Mouse (Mus musculus) embryonic facial prominence, embryonic 15.5 days (tissue): ENCODE measurements around the gene AC124502.3. TPM values are rescaled to one million over a fixed set of nuclear protein-coding genes. Genes with fewer than 3 reads are reported as not detected.

Experiments
- ATAC-seq: fragments of 200-750 bp; cut with Nextera tagmentation; 2 replicates; pipeline ENCODE4 v1.8.0; 2017; ENCODE audit warnings: low read depth, moderate TSS enrichment; ENCODE audit not compliant: insufficient number of reproducible peaks, low FRiP score, low TSS enrichment
- H3K27ac ChIP-seq: fragments of 300-500 bp; sonication (generic); replicated peaks from 2 replicates; pipeline ENCODE4 v1.5.1; 2015; ENCODE audit warnings: mild to moderate bottlenecking, inconsistent platforms
- H3K27me3 ChIP-seq: fragments of 300-500 bp; sonication (generic); 2 replicates; pipeline ENCODE4 v1.6.1; 2015; ENCODE audit warnings: inconsistent platforms
- H3K36me3 ChIP-seq: fragments of 300-500 bp; sonication (generic); 2 replicates; pipeline ENCODE4 v1.6.1; 2015; ENCODE audit warnings: mild to moderate bottlenecking, inconsistent platforms
- H3K4me1 ChIP-seq: fragments of 300-500 bp; sonication (generic); 2 replicates; pipeline ENCODE4 v1.6.1; 2015; ENCODE audit warnings: inconsistent platforms
- H3K4me2 ChIP-seq: fragments of 300-500 bp; sonication (generic); replicated peaks from 2 replicates; pipeline ENCODE4 v1.6.1; 2015; ENCODE audit warnings: mild to moderate bottlenecking, inconsistent platforms
- H3K4me3 ChIP-seq: fragments of 300-500 bp; sonication (generic); replicated peaks from 2 replicates; pipeline ENCODE4 v1.5.1; 2015; ENCODE audit warnings: mild to moderate bottlenecking, inconsistent platforms
- H3K9ac ChIP-seq: fragments of 300-500 bp; sonication (generic); 2 replicates; pipeline ENCODE4 v1.6.1; 2015; ENCODE audit warnings: inconsistent platforms
- H3K9me3 ChIP-seq: fragments of 300-500 bp; sonication (generic); replicated peaks from 2 replicates; pipeline ENCODE4 v1.6.1; 2016; ENCODE audit warnings: inconsistent platforms
- WGBS: fragments of 180-500 bp; shearing (Covaris S2); methylation state at CpG from one replicate; pipeline ENCODE4 v1.1.7; 2015; 5-methylcytosine and 5-hydroxymethylcytosine counted together
- polyA plus RNA-seq: library from polyadenylated mRNA; unstranded; fragments of >200 nt; fragmentation: Nextera tagmentation; extraction: Ambion mirVana; gene quantifications from 2 replicates; pipeline ENCODE4 v1.2.1, GENCODE M21; 2015

AC124502.3 gene
- polyA plus RNA-seq, 1 experiment from 2014 or later: 1.9 TPM

DNA sequence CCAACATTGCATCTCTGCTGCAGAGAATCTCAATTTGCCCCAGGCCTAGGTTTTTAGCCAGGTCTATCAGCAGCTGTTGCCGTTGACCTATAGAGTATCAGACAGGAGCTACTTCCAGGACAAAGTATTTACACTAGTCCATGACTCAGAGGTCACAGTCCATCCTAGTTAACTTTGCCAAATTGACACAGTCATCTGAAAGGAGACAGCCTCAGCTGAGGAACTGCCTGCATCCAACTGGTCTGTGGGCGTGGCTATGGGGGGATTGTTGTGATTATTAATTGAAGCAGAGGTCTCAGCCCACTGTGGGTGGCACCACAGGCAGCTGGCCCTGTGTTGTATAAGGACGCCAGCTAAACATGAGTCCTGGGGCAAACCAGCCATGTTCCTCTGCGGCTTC is 33.8 kb upstream of the AC124502.3 start:
- Histone ChIP-seq H3K36me3 (no peaks in the 10 kb centered on the region), H3K9ac (no peak overlapping the region), H3K27ac (no peak overlapping the region), H3K4me2 (no peak overlapping the region), H3K27me3 (peaks cover 7% of the 10 kb centered on the region; the same call in 1 of the 2 replicates), H3K9me3 (no peaks in the 10 kb centered on the region), H3K4me3 (no peak overlapping the region), H3K4me1 (peaks cover 10% of the 10 kb centered on the region)
- WGBS: 60% methylated on average over 4 of the region's 4 CpGs
- ATAC-seq: no peak

DNA sequence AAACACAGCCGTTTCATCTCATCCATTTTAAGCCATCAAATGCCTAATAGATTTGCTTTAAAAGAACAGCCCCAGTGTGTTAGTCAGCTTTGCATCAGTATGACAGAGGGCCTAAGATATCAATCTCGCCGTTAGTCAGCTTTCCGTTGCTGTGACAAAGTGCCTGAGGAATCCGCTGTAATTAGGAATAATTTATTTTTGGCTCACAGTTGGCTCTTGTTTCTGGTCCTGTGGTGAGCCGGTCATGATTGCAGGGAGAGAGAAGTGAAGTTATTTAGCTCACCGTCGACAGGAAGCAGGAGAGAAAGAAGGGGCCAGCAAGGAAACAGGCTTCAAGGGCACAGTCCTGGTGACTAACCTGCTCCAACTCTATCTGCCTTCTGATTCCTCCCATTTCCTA is 25.6 kb upstream of the AC124502.3 start:
- no peak overlapping the region for H3K4me3 ChIP-seq
- no peak overlapping the region for H3K9ac ChIP-seq
- H3K4me2 ChIP-seq: no peak overlapping the region
- no peaks in the 10 kb centered on the region for H3K9me3 ChIP-seq
- peaks cover 11% of the 10 kb centered on the region for H3K4me1 ChIP-seq
- ATAC-seq: no peak
- H3K27me3 ChIP-seq: 0 out of 2 replicates have a peak, but pooled peaks cover 3% of the 10 kb centered on the region
- H3K27ac ChIP-seq: no peak overlapping the region
- WGBS: 54% methylated on average over 8 of the region's 8 CpGs
- no peaks in the 10 kb centered on the region for H3K36me3 ChIP-seq

DNA sequence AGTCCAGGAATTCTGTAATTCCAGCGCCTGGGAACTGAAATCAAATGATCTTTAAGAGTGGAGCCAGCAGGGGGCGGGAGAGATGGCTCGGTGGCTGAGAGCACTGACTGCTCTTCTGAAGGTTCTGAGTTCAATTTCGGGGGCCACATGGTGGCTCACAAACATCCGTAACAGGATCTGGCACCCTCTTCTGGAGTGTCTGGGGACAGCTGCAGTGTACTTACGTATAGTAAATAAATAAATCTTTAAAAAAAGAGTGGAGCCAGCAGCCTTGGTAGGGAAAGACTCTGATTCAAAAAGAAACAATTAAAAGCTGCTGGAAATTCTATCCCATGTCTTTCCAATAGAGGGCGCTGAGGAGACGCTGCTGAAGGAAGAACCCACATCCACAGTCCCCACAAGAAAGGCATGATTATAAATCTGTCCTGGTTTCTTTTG is 23.7 kb upstream of the AC124502.3 start:
- no peak for ATAC-seq
- Histone ChIP-seq H3K27ac (no peak overlapping the region), H3K4me3 (no peak overlapping the region), H3K36me3 (no peaks in the 10 kb centered on the region), H3K9me3 (no peaks in the 10 kb centered on the region), H3K4me2 (no peak overlapping the region), H3K4me1 (peaks cover 11% of the 10 kb centered on the region), H3K27me3 (0 out of 2 replicates have a peak, but pooled peaks cover 3% of the 10 kb centered on the region), H3K9ac (no peak overlapping the region)
- WGBS: 10% methylated on average over 8 of the region's 8 CpGs

DNA sequence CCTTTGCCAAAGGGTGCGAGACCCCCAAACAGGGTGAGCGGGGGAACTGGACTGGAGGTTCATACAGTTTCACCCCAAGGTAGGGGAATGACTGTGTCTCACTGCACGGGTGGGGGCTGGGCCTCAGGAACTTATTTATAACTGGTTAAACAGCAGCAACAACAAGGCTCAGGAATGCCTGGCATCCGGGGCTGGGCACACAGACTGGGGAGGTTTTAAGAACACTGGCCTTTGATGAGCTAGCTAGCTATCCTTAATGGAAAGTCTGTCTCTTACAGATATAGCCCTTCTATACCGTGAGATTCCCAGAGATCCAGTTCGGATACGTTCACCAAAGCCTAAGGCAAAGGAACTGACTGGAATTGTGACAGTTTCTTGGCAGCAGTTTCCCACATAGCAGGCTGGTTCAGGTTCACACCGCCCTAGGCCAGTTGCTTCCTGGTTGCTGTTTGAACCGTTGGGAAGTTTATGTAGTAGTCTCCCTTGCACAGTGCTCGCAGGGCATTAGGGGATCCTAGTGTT is 22.4 kb upstream of the AC124502.3 start:
- peak overlapping the region; percentile 25 for H3K4me2 ChIP-seq

DNA sequence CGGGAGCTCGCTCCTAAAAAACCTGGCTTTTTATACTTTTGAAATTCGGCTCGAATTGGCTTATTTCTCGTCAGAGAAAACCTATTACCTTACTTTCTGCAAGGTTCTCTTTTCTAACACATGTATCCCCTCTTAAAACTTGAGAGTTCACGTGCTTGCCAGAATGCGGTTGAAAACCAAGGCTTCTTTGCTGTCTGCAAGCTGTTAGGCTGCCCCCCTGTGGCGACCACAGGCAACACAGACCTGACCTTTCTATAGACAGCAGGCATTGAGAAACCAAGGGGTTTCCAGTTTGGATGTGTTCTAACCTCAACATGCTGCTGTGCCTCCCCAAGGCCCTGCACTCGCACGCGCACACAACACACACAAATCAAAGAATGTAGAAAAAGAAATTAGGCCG is 21.9 kb upstream of the AC124502.3 start:
- peak overlapping the region; percentile 25 for H3K4me2 ChIP-seq
- H3K27me3 ChIP-seq: 0 out of 2 replicates have a peak, but pooled peaks cover 3% of the 10 kb centered on the region
- no peaks in the 10 kb centered on the region for H3K36me3 ChIP-seq
- H3K4me1 ChIP-seq: peaks cover 11% of the 10 kb centered on the region
- ATAC-seq: no peak
- H3K9ac ChIP-seq: 0 out of 2 replicates have a peak overlapping the region, but pooled peaks have one; percentile 4
- no peak overlapping the region for H3K4me3 ChIP-seq
- H3K27ac ChIP-seq: peak overlapping the region; percentile 75
- 21% methylated on average over 12 of the region's 12 CpGs for WGBS
- no peaks in the 10 kb centered on the region for H3K9me3 ChIP-seq

More for the DNA sequence above, 22.4 kb upstream of the AC124502.3 start:
- Histone ChIP-seq H3K27ac (peak overlapping the region; percentile 75), H3K36me3 (no peaks in the 10 kb centered on the region), H3K9me3 (no peaks in the 10 kb centered on the region), H3K27me3 (0 out of 2 replicates have a peak, but pooled peaks cover 3% of the 10 kb centered on the region), H3K9ac (0 out of 2 replicates have a peak overlapping the region, but pooled peaks have one; percentile 4), H3K4me3 (no peak overlapping the region), H3K4me1 (peaks cover 11% of the 10 kb centered on the region)
- peak; percentile 58 for ATAC-seq
- WGBS: 22% methylated on average over 10 of the region's 10 CpGs

DNA sequence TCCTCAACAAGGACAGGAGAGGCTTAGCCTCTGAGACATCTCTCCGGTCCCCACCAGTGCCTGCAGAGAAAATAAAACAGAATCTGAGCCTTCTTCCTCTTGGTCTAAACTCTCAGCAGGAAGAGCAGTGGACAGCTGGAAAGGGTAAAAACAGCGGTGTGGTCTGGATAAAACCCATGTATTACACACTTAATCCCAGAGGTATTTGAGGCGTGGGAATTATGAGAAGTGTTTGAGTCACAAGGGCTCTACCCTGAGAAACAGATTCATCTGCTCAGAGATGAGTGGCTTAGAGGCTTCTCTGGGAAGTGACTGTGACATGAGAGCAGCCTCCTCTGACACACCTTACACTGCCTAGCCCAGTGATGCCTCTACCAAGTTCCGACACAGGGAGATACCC is 21.1 kb upstream of the AC124502.3 start:
- H3K4me3 ChIP-seq: no peak overlapping the region
- ATAC-seq: no peak
- H3K36me3 ChIP-seq: no peaks in the 10 kb centered on the region
- no peaks in the 10 kb centered on the region for H3K9me3 ChIP-seq
- H3K27me3 ChIP-seq: no peaks in the 10 kb centered on the region
- no peak overlapping the region; the same call in 1 of the 2 replicates for H3K27ac ChIP-seq
- no peak overlapping the region for H3K9ac ChIP-seq
- 73% methylated on average over 4 of the region's 4 CpGs for WGBS
- peaks cover 11% of the 10 kb centered on the region for H3K4me1 ChIP-seq
- no peak overlapping the region for H3K4me2 ChIP-seq

DNA sequence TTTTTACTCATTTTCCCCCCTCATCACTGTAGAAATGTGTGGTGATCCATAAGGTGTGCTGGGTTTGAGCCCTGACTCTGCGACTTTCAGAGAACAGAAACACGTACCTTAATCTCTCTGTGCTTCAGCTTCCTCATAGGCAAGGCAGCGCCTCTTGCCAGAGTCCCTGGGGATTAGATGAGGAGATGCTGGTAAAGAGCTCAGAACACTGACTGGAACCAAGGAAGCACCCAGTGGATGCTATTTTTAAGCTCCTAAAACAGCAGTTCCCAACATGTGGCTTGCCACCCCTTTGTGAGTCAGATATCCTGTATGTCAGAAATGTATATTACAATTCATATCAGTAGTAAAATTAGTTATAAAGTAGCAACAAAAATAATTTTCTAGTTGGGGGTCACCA is 20.5 kb upstream of the AC124502.3 start:
- no peak for ATAC-seq
- no peaks in the 10 kb centered on the region for H3K36me3 ChIP-seq
- WGBS: 57% methylated on average over 3 of the region's 3 CpGs

DNA sequence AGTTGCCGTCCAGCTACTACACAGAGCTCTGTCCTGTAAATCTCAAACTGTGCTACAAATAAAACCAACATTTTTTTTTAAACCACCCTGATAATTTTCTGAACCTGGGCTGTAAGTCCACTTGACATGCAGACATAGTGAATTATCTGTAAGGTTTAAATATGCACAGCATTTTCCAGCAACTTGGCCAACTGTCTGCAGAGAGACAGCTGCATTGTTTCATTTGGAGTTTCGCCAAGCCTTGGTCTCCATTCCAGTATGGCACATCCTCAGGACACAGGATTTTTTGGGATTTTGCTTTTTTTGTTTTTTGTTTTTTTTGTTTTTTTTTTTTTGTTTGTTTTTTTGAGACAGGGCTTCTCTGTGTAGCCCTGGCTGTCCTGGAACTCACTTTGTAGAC is 17.3 kb upstream of the AC124502.3 start:
- H3K4me3 ChIP-seq: no peak overlapping the region
- H3K4me1 ChIP-seq: peaks cover 10% of the 10 kb centered on the region
- no peak overlapping the region for H3K4me2 ChIP-seq
- WGBS: 87% methylated on average over 2 of the region's 2 CpGs
- H3K9ac ChIP-seq: no peak overlapping the region
- H3K9me3 ChIP-seq: no peaks in the 10 kb centered on the region
- 0 out of 2 replicates have a peak, but pooled peaks cover under 1% of the 10 kb centered on the region for H3K36me3 ChIP-seq
- H3K27me3 ChIP-seq: no peaks in the 10 kb centered on the region
- ATAC-seq: no peak
- H3K27ac ChIP-seq: no peak overlapping the region

More for the DNA sequence above, 20.5 kb upstream of the AC124502.3 start:
- H3K27me3 ChIP-seq: no peaks in the 10 kb centered on the region
- H3K27ac ChIP-seq: peak overlapping the region; percentile 31; the same call in 1 of the 2 replicates
- no peaks in the 10 kb centered on the region for H3K9me3 ChIP-seq
- peaks cover 11% of the 10 kb centered on the region for H3K4me1 ChIP-seq
- no peak overlapping the region for H3K9ac ChIP-seq
- H3K4me3 ChIP-seq: no peak overlapping the region
- H3K4me2 ChIP-seq: no peak overlapping the region

DNA sequence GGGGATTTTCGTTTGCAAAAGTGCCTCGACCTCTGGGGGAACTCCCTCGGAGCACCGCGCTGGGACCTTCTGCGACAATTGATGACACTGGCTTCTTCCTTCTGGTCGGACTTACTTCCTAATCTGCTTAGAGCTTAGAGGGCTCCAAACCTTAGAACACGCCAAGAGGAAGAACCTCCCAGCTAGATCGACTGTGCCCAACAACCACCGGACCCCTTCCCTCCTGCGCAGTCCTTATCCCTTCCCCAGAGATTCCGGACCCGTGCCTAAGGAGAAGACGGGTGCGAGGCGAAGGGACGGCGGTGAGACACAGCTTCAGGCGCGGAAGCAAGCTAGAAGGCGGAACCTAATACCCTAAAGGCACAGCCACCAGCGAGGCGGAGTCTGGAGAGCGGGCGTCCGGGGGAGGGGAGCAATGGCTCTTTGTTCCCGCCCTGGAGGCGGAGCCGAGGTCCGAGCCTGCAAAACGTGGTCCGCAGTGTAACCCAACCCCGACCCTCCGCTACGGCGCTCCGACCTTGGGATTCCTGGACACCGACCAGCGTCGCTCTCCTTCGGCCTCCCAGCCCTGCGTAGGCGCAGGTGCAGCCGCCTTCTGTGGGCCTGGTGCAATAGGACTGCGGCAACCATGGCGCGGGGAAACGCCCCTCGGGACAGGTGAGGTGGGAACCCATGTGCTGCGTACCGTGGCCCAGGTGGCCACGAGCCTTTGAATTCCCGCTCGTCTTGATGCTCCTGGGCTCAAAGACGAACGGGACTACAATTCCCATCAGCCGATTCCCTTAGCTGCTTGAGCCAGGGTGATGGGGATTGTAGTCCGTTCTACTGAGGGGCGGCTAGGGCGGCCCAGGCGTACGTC is 14.8 kb upstream of the AC124502.3 start, which contains the start of gene Slc29a2:
Gene Slc29a2, plus strand, starts transcription at position 240 of the 859 bp plus-strand sequence.
- Histone ChIP-seq H3K27ac (peak within 1 kb of the TSS; percentile 80), H3K9me3 (no peaks in the 10 kb centered on the region), H3K4me2 (peak within 1 kb of the TSS; percentile 93), H3K4me1 (peaks cover 6% of the 10 kb centered on the region; the same call in 1 of the 2 replicates), H3K4me3 (peak within 1 kb of the TSS; percentile 81), H3K9ac (peak within 1 kb of the TSS; percentile 54), H3K27me3 (no peaks in the 10 kb centered on the region), H3K36me3 (peaks cover 14% of the 10 kb centered on the region; the same call in 1 of the 2 replicates)
- ATAC-seq: peak; percentile 93
- under 1% methylated on average over 62 of the region's 62 CpGs for WGBS

DNA sequence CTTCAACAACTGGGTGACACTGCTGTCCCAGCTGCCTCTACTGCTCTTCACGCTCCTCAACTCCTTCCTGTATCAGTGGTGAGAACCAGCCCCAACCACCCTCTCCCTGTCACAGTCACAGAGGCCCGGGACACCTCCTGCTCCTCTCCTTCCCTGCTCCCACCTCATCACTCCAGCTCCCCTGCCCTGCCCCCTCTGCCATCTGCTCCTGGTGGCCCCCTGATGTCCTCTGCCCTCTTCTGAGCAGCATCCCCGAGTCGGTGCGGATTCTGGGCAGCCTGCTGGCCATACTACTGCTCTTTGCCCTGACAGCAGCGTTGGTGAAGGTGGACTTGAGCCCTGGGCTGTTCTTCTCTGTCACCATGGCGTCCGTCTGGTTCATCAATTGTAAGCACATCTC is 12.6 kb upstream of the AC124502.3 start:
- Histone ChIP-seq H3K27me3 (no peaks in the 10 kb centered on the region), H3K9me3 (no peaks in the 10 kb centered on the region), H3K4me3 (no peak overlapping the region), H3K36me3 (peaks cover 28% of the 10 kb centered on the region), H3K27ac (no peak overlapping the region), H3K4me2 (no peak overlapping the region), H3K9ac (no peak overlapping the region), H3K4me1 (peaks cover 6% of the 10 kb centered on the region; the same call in 1 of the 2 replicates)
- ATAC-seq: no peak
- WGBS: 92% methylated on average over 8 of the region's 8 CpGs

DNA sequence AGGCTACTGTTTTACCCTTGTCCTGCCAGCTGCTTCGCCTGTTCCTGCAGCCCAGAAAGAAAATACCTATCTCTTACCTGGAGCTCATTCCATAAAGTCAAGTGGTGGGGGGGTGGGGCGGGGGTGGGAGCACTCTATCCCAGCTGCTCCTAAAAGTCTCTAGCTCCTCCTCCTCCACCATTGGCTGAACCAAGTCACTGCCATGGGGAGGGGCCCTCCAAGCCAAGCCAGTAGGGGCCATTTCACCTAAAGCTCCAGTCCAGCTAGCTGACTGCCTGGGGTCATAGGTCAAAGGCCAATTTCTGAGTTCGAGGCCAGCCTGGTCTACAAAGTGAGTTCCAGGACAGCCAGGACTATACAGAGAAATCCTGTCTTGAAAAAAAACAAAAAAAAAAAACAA is 6.0 kb upstream of the AC124502.3 start:
- H3K4me3 ChIP-seq: no peak overlapping the region
- no peak for ATAC-seq
- peaks cover 5% of the 10 kb centered on the region; the same call in 1 of the 2 replicates for H3K4me1 ChIP-seq
- no peaks in the 10 kb centered on the region for H3K9me3 ChIP-seq
- no peak overlapping the region for H3K27ac ChIP-seq
- H3K9ac ChIP-seq: no peak overlapping the region
- peaks cover 28% of the 10 kb centered on the region for H3K36me3 ChIP-seq
- H3K27me3 ChIP-seq: no peaks in the 10 kb centered on the region
- no peak overlapping the region for H3K4me2 ChIP-seq
- 68% methylated on average over 3 of the region's 3 CpGs for WGBS
